Mouse (Mus musculus) frontal cortex, postnatal 25 days (tissue): Measurements from ENCODE around the gene Qrfp.
A peak's percentile ranks its signal among the peaks of the same experiment; 100 is the strongest.

Experiments
- DNase-seq, 2 experiments: peaks; one replicate each; pipeline ENCODE4 v3.0.0; 2022; ENCODE audit warnings: low spot score in 2 of 2

Gene Qrfp

GRCm38 (mm10) chr2:31815367-31815766, 5.0 kb upstream of the Qrfp start:
- peak; percentile 54 to 58 for DNase-seq

DNA sequence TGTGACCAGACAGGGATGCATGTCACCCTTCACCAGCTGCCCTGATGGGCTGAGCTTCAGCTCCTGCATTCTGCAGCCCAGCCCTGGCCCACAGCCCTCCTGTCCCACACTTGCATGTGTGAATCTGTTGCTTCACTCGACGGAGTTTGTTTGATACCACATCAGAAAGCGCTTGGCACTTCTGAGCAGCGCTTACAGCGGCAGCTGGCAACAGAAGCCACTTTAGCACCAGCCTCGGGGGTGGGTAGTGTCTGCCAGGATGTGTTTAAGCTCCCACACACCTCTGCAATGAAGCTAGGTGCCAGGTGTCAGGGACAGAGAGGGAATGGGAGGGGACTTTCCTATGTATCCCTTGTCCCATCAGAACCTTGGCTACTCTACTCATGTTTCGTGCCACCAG, 4.3 kb upstream of the Qrfp start:
- DNase-seq, result no peak

- no peak for DNase-seq
Observed at GRCm38 (mm10) chr2:31813641-31814040, 3.3 kb upstream of the Qrfp start.

DNA sequence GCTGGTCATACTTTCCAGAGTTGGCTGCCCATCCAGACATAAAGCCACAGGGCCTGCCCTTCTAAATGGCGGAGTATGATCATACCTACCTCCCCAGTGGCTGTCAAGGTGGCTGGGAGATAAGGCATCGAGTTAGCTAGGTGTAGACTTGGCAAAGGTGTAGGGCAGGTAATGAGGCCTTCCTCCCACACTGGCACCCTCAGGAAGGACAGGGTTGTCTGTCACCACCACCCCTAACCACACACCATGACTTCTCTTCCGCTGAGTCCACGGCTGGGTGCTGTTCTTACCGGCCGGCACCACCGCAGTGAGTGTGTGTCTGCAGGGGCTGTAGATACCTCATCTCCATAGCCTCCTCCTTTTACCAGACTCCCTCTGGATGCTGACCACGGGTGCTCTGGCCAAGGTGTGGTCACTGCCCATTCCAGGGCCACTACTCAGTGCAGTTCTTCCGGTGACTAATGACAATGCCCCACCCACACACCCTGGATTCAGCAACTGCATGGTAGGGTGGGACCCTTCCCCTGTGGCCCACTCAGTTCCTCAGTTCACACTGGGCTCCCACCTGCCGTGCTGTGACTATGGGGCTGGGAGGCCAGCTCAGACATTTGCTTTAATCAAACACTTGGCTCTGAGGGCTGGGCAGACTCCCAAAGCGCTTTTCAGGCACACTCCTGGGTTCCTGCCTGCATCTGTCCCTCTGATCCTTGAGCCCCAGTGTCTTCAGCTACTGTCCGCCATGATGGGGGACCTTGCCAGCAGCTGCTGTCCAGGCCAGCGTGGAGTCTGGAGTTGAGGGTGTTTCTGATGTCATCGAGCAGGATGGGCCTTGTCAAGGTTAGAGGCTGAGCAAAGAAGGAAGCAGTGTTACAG, 942 bp upstream of the Qrfp start:
- DNase-seq, result no peak

- DNase-seq, result no peak
Observed at GRCm38 (mm10) chr2:31809358-31809740, 1.0 kb downstream of the Qrfp start.

DNA sequence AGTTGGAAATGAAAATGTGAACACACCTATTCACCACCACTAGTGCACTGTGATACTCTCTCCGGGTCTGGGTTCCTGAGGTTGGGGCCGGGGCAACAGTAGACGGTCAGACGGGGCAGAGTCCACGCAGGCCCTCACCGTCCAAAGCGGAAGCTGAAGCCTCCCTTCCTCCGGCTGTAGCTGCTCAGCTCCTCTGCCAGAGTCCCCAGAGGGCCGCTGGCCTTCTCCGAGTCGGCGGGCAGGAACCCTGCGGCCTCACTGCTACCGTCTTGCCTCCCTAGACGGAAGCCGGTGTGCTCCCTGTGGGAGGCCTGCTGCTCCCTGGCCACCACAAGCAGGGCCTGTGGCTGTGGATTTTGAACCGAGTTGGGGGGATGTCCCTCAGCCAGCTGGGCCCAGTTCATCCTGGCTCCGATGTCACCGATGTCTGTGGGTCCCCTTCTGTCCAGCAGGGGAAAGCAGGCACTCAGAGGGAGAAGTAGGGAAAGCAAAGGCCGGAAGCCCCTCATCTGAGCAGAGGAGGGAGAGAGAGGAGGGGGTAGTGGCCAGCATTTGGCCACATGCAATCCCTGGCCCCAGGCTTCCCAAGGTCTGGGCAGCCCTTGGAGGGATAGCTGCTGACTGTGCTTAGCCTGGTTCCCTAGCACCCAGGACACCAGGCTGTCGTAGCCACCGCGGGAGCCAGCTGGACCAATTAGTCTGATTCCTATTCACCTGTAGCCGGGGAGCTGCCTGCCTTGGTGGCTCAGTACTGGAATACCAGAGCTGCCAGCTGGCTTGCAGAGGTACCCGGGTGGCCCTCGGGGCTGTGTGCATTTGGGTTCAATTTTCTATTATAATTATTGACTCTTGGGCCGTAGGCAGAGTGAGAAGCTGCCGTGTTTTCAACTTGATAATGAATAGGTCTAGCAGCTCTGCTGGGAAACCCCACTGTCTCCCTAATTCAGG, 1.7 kb downstream of the Qrfp start:
- no peak for DNase-seq

DNA sequence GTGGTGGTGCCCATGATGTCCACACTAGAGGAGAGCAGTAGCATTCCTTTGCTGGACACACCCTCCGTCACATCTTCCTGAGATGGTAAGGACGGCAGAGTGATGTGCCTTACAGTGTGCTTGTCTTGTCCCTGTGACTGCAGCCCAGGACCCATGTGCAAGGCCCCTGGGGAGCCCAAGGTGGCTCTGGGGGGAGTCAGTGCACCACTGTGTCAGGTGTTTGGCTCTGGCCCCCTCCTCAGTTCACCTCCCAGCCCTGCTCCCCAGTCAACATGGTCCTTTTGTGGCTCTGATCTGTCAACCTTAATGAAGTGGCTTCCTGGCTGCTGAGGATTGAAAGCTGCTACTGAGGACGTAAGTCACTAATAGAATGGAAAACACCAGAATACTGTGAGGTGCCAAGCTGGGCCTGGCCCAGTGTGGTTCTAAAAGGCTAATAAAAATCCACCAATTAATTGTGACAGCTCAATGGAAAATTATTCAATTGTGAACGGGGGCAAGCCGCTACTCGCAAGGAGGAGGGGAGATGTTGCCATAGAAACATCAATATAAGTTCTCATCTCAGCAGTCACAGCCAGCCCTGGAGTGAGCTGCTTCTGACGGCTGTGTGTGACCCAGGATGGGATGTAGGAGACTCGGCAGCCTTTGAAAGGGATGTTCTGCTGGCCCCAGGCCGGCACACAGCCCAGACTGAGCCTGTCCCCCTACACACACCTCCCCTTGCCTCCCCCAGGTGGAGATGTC, 3.6 kb downstream of the Qrfp start:
- no peak for DNase-seq

DNA sequence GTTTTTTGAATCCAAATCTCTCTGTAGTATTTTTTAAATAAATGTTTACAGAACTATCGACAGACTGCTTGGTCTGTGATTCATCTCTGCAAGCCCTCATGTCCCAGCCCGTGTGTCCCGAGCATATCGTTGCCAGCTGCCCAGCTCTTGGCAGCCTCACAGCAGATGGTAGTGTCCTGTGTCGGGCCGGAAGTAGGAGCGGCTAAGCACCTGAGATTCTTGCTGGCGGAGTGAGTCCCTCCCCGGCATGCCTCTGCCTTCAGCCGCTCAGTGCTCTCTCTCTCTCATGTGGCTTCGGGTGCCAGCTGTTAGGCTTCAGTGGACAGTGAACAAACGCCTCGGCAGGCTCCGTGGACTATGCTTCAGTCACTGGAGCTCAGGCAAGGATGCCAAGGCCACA, 6.9 kb downstream of the Qrfp start:
- DNase-seq, result no peak

DNA sequence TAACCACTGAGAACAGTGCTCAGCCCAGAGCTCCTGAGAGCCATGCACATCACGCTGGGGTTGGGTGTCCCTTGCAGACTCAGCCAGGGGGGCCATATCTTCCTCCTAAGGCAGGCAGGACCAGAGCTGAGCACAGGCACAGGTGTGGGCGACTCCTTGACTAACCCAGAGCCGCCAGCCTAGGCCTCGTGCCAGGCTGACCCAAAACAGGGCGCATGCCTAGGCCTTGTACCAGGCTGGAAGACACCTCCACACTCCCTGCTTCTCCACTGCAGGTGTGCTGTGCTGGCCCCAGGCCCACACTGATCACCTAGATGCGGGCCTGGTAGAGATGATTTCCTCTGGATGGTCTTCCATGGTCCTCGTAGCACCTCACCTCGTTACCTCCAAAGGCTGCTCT, 7.6 kb downstream of the Qrfp start:
- no peak for DNase-seq

- DNase-seq, result no peak
Observed at GRCm38 (mm10) chr2:31801416-31801815, 9.0 kb downstream of the Qrfp start.

DNA sequence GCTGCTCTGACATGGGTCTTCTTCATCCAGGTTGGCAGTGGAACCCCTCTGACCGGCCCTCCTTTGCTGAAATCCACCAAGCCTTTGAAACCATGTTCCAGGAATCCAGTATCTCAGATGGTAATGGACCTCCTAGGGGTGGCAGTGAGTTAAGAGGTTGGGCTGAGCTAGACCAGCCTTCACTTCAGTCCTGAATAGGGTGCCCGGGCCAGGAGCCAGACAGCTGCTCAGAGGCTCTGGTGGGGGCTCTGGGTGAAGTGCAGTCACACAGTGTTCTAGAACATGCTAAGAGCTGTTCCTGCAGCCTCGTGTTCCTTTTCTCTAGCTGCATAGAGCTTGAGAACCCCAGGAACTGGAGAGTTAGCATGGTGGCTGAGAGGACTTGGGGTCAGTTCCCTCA, 13.4 kb downstream of the Qrfp start:
- no peak for DNase-seq

GRCm38 (mm10) chr2:31792611-31793010, 17.8 kb downstream of the Qrfp start:
- no peak for DNase-seq

DNA sequence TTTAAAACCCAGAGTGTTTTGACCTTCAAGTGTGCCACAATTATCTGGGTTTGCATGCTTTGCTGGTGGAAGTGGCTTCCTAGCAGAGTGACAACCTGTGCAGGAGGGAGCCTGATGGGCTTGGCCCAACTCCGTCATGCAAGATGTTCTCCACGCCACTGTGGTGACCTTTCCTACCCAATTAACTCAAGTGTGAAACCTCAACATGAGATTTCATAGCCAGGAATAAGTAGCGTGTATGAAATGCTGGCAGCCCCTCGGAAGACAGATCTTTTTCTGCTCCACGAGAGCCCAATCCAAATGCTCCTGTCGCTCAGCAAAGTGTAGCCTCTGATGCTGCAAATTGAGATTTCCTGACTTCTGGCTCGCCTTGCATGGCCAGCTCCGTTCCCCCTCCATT, 19.1 kb downstream of the Qrfp start:
- DNase-seq, result no peak

DNA sequence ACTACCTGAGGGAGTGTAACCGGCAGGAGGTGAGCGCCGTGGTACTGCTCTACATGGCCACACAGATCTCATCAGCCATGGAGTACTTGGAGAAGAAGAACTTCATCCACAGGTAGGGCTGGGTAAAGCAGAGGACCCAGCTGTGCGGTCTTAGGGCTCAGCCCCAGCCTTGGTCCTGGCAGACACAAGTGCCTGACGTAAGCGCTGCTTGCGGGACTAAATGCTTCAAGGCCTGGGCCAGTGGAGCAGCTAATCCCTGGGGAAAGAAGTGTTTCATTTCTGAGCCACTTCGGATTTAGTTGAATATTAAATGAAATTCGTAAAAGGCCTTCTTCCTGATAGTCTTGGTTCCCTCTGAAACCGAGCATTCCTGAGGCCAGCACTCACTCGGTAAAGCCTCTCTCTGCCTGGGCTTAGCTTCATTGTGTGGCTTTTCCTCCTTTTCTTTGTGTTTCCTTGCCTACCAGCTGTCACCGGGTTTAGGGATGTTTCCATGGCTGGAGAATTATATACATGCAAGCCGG, 19.6 kb downstream of the Qrfp start:
- DNase-seq, result no peak

- DNase-seq, result no peak
Observed at GRCm38 (mm10) chr2:31789215-31789614, 21.2 kb downstream of the Qrfp start.

DNA sequence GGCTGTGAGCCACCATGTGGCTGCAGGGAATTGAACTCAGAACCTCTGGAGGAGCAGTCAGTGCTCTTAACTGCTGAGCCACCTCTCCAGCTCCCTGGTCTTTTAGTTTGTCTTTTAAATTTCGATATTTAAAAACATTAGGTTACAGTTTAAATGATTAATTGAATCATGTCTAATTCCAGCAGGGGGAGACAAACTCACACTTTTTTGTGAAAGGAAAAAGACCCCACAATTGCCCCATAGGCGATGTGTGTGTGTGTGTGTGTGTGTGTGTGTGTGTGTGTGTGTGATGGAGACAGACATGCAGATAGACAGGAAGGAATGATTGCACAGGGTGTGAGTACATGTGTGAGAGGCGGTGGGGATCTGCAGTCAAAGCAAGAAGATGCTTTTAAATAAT, 22.2 kb downstream of the Qrfp start:
- DNase-seq, result no peak

- DNase-seq, result peak; percentile 63 to 70
Observed at GRCm38 (mm10) chr2:31787029-31787428, 23.4 kb downstream of the Qrfp start.

- peak; percentile 64 to 80 for DNase-seq
Observed at GRCm38 (mm10) chr2:31785074-31785473, 25.3 kb downstream of the Qrfp start.

GRCm38 (mm10) chr2:31782958-31783602, 27.3 kb downstream of the Qrfp start:
- DNase-seq, result no peak

GRCm38 (mm10) chr2:31779258-31779657, 31.1 kb downstream of the Qrfp start:
- DNase-seq, result no peak

DNA sequence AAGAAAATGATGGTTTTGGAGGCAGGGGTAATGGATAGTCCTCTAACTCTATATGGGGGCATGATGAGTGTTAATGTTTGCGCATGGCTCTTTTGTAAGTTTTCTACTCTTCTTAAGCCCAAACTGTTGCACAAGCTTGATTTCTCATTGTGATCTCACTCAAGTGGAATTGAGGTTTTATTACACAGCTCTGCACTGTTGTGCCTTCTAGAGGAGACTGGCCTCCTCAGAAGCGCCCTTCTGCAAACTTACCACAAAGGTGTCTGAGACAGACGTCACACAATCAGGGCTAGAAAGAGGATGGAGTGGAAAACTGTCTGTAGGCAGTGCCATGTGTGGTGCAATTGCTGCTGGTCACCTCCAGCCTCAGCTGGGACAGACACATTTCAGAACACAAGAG, 33.9 kb downstream of the Qrfp start:
- DNase-seq, result no peak
